Mouse (Mus musculus) kidney, postnatal 0 days (tissue): ENCODE measurements around the gene Orai1. TPM values are rescaled to one million over a fixed set of nuclear protein-coding genes. Genes with fewer than 3 reads are reported as not detected.
A peak's percentile ranks its signal among the peaks of the same experiment; 100 is the strongest.

Source experiments
- ATAC-seq: fragments of 200-750 bp; cut with Nextera tagmentation; replicated peaks from 2 replicates; pipeline ENCODE4 v1.8.0; 2017; ENCODE audit warnings: low read depth, moderate number of reproducible peaks, moderate TSS enrichment, moderate library complexity; ENCODE audit not compliant: low FRiP score
- DNase-seq: peaks from one replicate; pipeline ENCODE4 v3.0.0-alpha.2; 2016; ENCODE audit warnings: low spot score
- H3K27ac ChIP-seq: fragments of 300-500 bp; sonication (generic); 2 replicates; pipeline ENCODE4 v1.5.1; 2014; ENCODE audit warnings: mild to moderate bottlenecking
- H3K27me3 ChIP-seq: fragments of 300-500 bp; sonication (generic); 2 replicates; pipeline ENCODE4 v1.6.1; 2014; ENCODE audit warnings: low read length, mixed read lengths; ENCODE audit not compliant: insufficient read depth
- H3K36me3 ChIP-seq: fragments of 300-500 bp; sonication (generic); 2 replicates; pipeline ENCODE4 v1.6.1; 2014; ENCODE audit warnings: low read length, mixed read lengths; ENCODE audit not compliant: insufficient read depth
- H3K4me1 ChIP-seq: fragments of 300-500 bp; sonication (generic); replicated peaks from 2 replicates; pipeline ENCODE4 v1.6.1; 2014; ENCODE audit warnings: antibody characterized with exemption, low read length, mixed read lengths; ENCODE audit not compliant: insufficient read depth
- H3K4me2 ChIP-seq: fragments of 300-500 bp; sonication (generic); 2 replicates; pipeline ENCODE4 v1.6.1; 2014; ENCODE audit warnings: mild to moderate bottlenecking, low read length, moderate library complexity, mixed read lengths
- H3K4me3 ChIP-seq: fragments of 300-500 bp; sonication (generic); replicated peaks from 2 replicates; pipeline ENCODE4 v1.5.1; 2014; ENCODE audit warnings: low read depth, low read length
- H3K9ac ChIP-seq: fragments of 300-500 bp; sonication (generic); 2 replicates; pipeline ENCODE4 v1.6.1; 2014; ENCODE audit warnings: low read depth, low read length
- H3K9me3 ChIP-seq: fragments of 300-500 bp; sonication (generic); replicated peaks from 2 replicates; pipeline ENCODE4 v1.6.1; 2016; ENCODE audit warnings: low read length, inconsistent platforms, mixed read lengths
- CTCF ChIP-seq: IDR thresholded peaks from 2 replicates; pipeline ENCODE4 v1.5.1; 2016; ENCODE audit warnings: antibody characterized with exemption, low read depth, mild to moderate bottlenecking, moderate library complexity
- WGBS: fragments of 180-500 bp; shearing (Covaris S2); extraction: QIAGEN DNeasy Blood & Tissue Kit; methylation state at CpG from one replicate; pipeline ENCODE4 v1.1.7; 2014; 5-methylcytosine and 5-hydroxymethylcytosine counted together
- polyA plus RNA-seq: library from polyadenylated mRNA; unstranded; fragments of >200 nt; fragmentation: Nextera tagmentation; extraction: Ambion mirVana; gene quantifications from 2 replicates; pipeline ENCODE4 v1.2.1, GENCODE M21; 2015

The Orai1 gene
- polyA plus RNA-seq, 1 experiment from 2014 or later, result 23.4 TPM

- no peaks in the 10 kb centered on the region for H3K9me3 ChIP-seq
- H3K4me2 ChIP-seq, result no peak overlapping the region
- ATAC-seq (peak; percentile 69; the same call in 1 of the 2 replicates), DNase-seq (peak; percentile 95)
- no peaks in the 10 kb centered on the region for H3K36me3 ChIP-seq
- WGBS, result 9% methylated on average over 6 of the region's 6 CpGs
- no peak overlapping the region for H3K27ac ChIP-seq
- no peak overlapping the region for H3K4me3 ChIP-seq
- H3K27me3 ChIP-seq, result no peaks in the 10 kb centered on the region
- H3K4me1 ChIP-seq, result no peaks in the 10 kb centered on the region
- TF ChIP-seq CTCF, result peak; percentile 67
- no peak overlapping the region for H3K9ac ChIP-seq
These were observed 52.6 kb downstream of the Orai1 start for GRCm38 (mm10) chr5:123067395-123067995.

- ATAC-seq, result no peak
- no peak within 1 kb of the TSS for H3K9ac ChIP-seq
These were observed 53.2 kb downstream of the Orai1 start, which contains the start of gene Tmem120b for GRCm38 (mm10) chr5:123068115-123068514. Gene Tmem120b, plus strand, starts transcription at chr5:123068415.

GRCm38 (mm10) chr5:123068714-123069113 lies 53.8 kb downstream of the Orai1 start:
- 95% methylated on average over 2 of the region's 2 CpGs for WGBS
- H3K4me2 ChIP-seq, result no peak overlapping the region

More at GRCm38 (mm10) chr5:123068115-123068514, 53.2 kb downstream of the Orai1 start, which contains the start of gene Tmem120b:
- Histone ChIP-seq H3K4me1 (no peaks in the 10 kb centered on the region), H3K4me3 (no peak within 1 kb of the TSS), H3K27ac (no peak within 1 kb of the TSS), H3K36me3 (no peaks in the 10 kb centered on the region), H3K4me2 (no peak within 1 kb of the TSS), H3K9me3 (no peaks in the 10 kb centered on the region), H3K27me3 (no peaks in the 10 kb centered on the region)
- WGBS, result 86% methylated on average over 12 of the region's 12 CpGs
- TF ChIP-seq CTCF, result no peak
- no peak for DNase-seq

GRCm38 (mm10) chr5:123075576-123076418 lies 60.9 kb downstream of the Orai1 start:
- TF ChIP-seq CTCF, result no peak
- WGBS, result 6% methylated on average over 36 of the region's 45 CpGs

More at GRCm38 (mm10) chr5:123068714-123069113, 53.8 kb downstream of the Orai1 start:
- Histone ChIP-seq H3K9me3 (no peaks in the 10 kb centered on the region), H3K4me1 (no peaks in the 10 kb centered on the region), H3K9ac (no peak overlapping the region), H3K4me3 (no peak overlapping the region), H3K36me3 (no peaks in the 10 kb centered on the region), H3K27ac (no peak overlapping the region), H3K27me3 (no peaks in the 10 kb centered on the region)
- DNase-seq (no peak), ATAC-seq (no peak)
- TF ChIP-seq CTCF, result no peak

GRCm38 (mm10) chr5:123076419-123077281 lies 61.8 kb downstream of the Orai1 start:
- peak overlapping the region; percentile 61 for H3K27ac ChIP-seq
- H3K4me2 ChIP-seq, result peak overlapping the region; percentile 96
- H3K36me3 ChIP-seq, result no peaks in the 10 kb centered on the region
- H3K9me3 ChIP-seq, result no peaks in the 10 kb centered on the region; the same call in 1 of the 2 replicates
- 2% methylated on average over 35 of the region's 35 CpGs for WGBS
- DNase-seq (peak; percentile 68), ATAC-seq (peak; percentile 73)
- no peaks in the 10 kb centered on the region for H3K27me3 ChIP-seq
- H3K4me3 ChIP-seq, result peak overlapping the region; percentile 67
- no peak for TF ChIP-seq CTCF
- peak overlapping the region; percentile 63 for H3K9ac ChIP-seq
- peaks cover 10% of the 10 kb centered on the region; the same call in 1 of the 2 replicates for H3K4me1 ChIP-seq

More at GRCm38 (mm10) chr5:123075576-123076418, 60.9 kb downstream of the Orai1 start:
- peak overlapping the region; percentile 61 for H3K27ac ChIP-seq
- H3K9ac ChIP-seq, result peak overlapping the region; percentile 63
- H3K4me3 ChIP-seq, result peak overlapping the region; percentile 67
- ATAC-seq, result peak; percentile 89
- no peaks in the 10 kb centered on the region; the same call in 1 of the 2 replicates for H3K9me3 ChIP-seq
- peak; percentile 94 for DNase-seq
- H3K4me1 ChIP-seq, result peaks cover 10% of the 10 kb centered on the region; the same call in 1 of the 2 replicates
- no peaks in the 10 kb centered on the region for H3K36me3 ChIP-seq
- no peaks in the 10 kb centered on the region for H3K27me3 ChIP-seq
- H3K4me2 ChIP-seq, result peak overlapping the region; percentile 96
